Mouse (Mus musculus) erythroblast, embryonic 14.5 days (primary cell): ENCODE measurements around the gene Cabp2.

Source experiments
- GATA1 ChIP-seq: IDR thresholded peaks from 2 replicates; pipeline ENCODE4 v1.6.1; 2012; ENCODE audit warnings: low read length, inconsistent platforms, mixed read lengths
- TAL1 ChIP-seq: IDR thresholded peaks from 3 replicates; pipeline ENCODE4 v1.6.1; 2012; ENCODE audit warnings: low read length, inconsistent platforms, mixed read lengths

DNA sequence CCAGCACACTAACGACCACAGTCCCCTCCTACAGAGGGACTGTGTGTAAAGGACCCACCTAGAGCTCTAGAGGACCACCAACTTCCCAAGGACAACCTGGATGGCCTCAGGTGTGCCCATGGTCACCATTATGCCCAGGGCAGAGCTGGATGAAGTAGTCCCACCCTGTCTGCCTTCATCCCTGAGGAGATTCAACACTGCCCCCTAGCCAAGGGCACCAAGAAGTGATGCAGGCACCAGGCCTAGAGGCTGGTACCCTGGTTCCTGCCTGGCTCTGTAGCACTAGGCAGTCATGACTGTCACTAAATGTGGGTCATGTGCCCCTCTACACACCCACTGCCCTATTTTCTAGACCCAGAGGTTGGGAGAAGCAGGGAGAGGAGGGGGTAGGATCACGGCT is 50.4 kb downstream of the Cabp2 start:
- no peak for TF ChIP-seq GATA1
- TF ChIP-seq TAL1, result no peak
